Mouse (Mus musculus) stomach, postnatal 0 days (tissue): ENCODE measurements at regions not wholly inside any gene's neighbourhood (a gene's known extent, or its start where the extent isn't known, plus 50 kb on each side); places are given as distances from the start of the nearest gene placed in this dataset.

Experiments used
- CTCF ChIP-seq: IDR thresholded peaks from 2 replicates; pipeline ENCODE4 v1.5.1; 2016; ENCODE audit warnings: antibody characterized with exemption, low read depth, mild to moderate bottlenecking, moderate library complexity
- EP300 ChIP-seq: optimal IDR thresholded peaks from 2 replicates; pipeline ENCODE3; 2016; ENCODE audit warnings: antibody characterized with exemption

DNA sequence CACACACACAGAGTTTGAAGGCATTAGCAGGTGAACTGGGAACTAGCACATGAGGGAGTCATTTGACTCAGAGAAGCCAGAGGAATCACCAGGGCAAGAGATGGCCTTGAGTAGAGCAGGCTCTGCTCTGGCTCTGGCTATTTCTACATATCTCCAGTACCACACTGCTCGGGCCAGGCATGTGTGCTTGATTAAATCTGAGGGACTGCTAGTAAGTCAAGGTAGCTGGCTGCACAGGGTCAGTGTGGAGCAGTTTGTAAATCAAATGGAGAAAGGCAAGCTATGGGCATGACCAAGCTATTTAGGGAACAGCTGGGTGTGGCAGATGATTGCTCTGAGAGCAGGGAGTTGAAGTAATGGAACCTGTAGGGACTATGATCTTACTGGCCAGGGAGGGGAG lies 212.5 kb upstream of the Myt1l start:
- no peak for TF ChIP-seq CTCF
- TF ChIP-seq EP300, result no peak
